Mouse (Mus musculus): ENCODE results near the gene Rasgef1b.
"Not testable (repeated sequence)": the region's sequence is repeated elsewhere in the genome, so short reads cannot be mapped to it uniquely, and the experiment has no call there.

The Rasgef1b gene

DNA sequence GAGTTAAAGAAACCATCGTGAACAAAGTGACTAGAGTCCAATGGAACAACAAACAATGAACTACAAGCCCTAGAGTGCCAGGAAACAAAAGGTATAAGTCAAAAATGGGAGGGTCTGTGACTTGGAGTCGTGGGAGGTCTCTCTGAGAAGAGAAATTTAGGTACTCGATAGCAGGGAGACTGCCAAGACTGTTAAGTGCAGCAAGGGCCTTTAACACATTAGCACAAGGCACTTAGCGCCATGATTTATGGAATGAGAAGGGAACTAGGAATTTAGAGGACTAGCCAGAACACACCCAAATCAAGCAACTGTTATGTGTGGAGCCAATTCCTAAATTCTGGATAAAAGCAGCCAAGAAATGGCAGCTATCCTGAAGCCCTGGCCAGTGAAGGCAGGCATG is 490.7 kb downstream of the Rasgef1b start:
- no peak for DNase-seq

DNA sequence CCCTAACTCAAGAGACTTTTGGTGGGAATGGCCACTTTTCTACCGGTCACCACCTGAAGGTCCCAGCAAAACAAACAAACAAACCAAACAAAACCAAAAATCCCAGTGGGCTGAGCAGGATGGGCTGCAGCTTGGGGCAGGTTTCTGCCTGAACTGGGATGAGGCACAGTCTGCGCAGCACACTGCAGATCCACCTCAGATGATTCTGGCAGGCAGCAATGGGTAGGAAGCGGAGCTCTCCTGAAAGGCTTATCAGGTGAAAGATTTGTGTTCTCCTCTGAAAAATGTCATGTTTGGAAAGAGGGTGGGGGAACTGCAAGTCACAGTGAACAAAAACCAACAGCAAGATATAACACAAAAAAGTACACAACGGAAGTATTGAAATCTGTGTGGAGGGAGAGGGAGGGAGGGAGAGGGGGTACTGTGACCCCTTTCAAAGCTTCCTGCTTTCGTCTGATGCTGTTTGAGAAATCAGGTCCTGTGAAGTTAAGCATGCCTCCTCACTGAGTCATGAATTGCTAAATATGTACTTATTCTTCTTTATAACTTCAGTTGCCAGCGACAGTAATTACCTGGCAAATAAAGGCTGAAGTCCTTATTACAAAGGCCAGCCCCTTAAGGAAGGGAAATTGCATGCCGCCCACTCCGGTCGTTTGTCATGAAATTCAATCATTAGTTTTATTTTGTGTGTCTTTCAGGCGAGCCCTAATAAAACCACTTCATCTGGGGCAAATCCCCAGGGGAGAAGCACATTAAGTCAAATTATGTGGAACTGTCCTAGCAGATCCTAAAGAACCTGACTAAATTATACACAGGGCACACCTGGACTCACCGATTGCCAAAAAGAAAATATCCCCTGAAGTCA is 491.7 kb downstream of the Rasgef1b start:
- no peak for DNase-seq

DNA sequence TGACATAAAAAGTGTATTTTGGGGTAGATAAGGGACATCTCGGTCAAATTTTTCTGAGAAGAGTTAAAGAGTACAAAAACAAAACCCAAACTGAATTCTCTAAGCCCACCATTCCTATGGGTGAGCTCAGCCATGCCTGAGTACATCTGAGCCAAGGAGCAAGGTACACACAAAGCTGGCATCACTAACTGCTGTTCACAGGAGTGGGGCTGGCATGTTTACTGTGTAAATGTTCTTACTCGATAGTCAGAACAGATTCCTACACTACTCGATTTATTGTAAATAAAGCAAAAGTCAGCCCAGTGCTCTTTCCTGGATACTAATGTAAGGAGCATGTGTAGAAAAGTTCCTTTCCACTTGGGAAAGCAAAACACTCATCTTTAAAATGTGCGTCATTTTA is 492.4 kb downstream of the Rasgef1b start:
- DNase-seq = no peak

DNA sequence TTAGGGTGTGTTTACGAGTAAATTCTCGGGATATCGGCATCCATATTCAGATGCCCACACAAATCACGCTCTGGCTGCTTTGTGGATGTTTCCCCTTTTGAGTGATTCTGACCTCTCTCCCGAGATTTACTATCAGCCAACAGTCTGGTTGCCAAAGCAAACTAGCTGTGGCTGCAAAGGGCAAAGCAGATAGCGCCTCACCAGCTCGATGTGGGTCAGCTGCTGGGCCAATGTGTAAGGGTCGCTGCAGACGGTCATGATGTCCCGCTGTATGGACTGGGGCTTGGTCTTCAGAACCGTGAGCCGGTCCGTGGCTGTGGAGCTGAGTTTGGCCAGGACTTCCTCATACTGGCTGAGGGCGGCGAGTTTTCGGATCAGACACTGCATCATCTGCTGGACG is 494.6 kb downstream of the Rasgef1b start:
- no peak for DNase-seq

DNA sequence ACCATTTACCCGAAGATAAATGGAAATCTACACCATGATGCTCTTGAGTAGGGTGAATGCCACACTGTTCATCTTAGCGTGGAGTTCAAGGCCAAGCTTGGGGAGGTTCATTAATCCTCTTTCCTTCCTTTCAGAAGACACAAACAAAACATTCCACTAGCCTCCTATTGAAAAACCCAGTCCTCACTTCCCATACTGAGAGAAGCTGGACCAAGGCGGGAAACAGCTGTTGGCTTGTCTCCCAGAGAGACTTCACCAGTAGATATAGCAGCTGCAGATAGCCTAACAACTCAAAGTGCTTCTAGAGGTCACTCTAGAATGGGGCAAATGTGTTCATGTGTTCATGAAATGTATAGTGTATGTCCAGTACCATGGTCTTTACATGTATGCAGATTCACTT is 495.7 kb downstream of the Rasgef1b start:
- DNase-seq = no peak

DNA sequence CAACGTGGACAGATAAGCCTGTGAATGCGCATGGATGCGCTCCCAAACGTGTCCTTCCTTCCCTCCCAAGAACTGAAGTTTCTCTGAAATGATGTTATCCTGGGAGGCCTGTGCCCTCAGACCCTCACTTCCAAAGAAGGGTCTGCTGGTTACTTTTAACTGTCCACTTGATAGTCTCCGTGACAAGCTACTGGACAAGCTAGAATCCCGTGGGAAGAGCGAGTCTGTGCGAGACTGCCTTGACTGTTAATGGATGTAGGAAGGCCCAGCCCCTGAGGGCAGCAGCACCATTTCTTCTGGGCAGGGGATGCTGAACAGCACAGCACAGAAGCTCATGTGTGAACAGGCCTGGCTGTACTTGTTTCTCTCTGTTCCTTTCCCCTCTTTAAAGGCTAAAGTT is 496.5 kb downstream of the Rasgef1b start:
- DNase-seq = no peak

DNA sequence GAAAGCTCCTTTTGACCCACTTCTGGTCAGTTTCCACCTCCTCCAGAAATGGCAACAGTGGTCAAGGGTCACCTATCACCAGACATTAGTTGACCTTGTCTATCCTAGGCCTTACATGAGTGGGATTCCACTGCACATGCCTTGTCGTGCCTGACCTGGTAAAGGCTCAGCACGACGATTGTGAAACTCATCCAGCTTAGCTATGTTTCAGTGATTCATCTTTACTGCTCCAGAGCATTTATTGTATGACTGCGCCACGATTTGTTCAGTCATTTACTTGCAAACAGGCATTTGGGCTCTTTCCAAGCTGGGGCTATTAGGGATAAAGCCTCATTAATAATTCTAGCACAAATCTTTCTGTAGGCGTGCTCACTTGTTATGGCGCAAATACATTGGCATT is 498.4 kb downstream of the Rasgef1b start:
- DNase-seq = no peak

DNA sequence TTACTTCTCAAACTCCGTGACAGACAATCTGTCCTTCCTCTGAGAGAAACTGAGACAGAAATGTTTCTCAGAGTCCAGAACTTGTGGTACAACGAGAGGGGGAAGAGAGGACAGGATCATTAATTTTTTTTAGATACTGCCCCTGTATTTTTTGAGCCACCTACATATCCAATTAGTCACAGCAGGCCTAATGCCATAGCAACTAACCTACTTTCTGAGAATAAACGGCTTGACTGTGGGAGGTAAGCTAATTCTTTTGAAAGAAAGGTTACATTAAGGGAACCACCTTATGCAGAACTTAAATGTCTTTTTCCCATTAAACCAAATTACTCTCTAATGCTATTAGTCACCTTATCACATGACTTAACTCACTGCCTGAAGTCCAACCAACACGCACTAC is 501.5 kb downstream of the Rasgef1b start:
- no peak for DNase-seq

DNA sequence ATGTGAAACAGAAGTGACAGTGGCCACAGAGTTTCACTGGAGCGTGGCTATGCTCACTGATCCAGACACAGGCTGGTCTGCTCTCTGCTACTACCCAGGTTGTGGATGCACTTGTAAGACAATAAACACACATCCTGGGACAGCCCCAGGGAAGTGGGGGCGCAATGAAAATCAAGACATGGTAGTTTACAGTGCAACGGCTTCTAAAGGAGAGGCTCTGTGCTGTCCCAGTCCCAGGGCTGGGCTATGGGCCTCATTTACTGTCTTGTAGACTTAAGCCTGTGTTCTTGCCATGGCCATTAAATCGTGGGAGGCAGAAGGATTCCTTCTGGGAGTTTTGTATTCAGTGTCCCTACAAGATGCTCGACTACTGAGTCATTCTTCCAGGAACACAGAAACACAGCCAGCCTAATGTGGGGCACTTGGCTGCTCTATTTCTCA is 504.3 kb downstream of the Rasgef1b start:
- no peak for DNase-seq

DNA sequence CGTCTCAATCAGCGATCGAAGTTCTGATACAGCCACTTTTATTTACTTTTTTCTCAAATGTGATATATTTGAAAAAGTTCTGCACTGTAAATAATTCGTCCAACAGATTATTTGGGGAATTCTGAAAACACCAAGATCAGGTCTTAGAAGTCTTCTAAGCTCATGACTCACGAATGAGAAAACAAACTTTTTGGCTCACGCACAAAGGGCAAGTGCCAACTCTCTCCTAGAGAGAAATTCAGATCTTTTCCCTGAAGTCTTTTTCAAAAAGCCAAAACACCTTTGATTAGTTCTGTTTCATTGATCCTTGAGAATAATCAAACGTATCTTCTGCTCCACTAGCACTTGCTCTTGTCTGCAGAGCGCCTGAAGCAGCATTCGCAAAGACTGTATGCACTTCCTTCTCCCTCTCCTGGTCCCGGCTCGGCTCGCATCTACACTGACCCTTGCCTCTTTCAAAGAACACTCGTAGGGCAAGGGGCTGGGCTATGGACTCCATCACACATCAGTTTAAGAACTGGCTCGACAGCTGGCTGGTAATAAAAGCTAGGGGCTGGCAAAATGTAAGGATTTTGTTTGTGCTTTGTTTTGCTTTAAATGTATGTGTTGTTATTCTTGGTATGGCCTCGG is 504.9 kb downstream of the Rasgef1b start:
- DNase-seq = no peak

DNA sequence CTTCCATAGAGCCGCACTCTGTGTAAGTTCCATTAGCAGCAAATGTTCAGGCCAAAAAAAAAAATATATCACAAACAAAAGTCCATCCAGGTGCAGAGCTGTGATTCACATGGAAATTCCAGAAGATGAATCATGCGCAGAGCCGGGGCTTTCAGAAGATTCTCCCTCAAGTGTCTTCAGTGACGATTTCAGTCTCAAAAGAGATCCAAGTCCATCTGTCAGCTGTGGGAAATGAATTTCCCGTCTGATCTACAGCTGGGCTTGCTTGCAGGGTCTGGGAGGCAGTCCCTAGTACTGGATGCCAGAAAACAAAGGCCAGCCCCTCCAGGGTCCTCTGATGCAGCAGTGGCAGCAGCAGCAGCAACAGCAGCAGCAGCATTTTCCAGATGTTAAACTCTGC is 510.5 kb downstream of the Rasgef1b start:
- DNase-seq = no peak

DNA sequence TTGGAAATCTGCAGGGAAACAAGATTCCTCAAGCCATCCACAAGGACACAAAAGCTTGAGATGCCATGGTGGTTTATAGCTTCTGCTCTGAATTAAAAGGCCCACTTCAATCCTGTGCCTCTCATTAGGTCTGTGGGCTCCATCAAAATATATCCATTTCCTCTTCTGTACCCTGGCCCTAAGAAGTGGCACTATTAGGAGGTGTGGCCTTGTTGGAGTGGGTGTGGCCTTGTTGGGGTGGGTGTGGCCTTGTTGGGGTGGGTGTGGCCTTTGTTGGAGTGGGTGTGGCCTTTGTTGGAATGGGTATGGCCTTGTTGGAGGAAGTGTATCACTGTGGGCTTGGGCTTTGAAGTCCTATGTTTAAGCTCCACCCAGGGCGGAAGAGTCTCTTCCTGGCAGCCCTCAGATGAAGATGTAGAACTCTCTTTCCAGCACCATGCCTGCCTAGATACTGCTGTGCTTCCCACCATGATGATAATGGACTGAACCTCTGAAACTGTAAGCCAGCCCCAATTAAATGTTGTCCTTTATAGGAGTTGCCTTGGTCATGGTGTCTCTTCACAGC is 512.2 kb downstream of the Rasgef1b start:
- DNase-seq = not testable (repeated sequence)

DNA sequence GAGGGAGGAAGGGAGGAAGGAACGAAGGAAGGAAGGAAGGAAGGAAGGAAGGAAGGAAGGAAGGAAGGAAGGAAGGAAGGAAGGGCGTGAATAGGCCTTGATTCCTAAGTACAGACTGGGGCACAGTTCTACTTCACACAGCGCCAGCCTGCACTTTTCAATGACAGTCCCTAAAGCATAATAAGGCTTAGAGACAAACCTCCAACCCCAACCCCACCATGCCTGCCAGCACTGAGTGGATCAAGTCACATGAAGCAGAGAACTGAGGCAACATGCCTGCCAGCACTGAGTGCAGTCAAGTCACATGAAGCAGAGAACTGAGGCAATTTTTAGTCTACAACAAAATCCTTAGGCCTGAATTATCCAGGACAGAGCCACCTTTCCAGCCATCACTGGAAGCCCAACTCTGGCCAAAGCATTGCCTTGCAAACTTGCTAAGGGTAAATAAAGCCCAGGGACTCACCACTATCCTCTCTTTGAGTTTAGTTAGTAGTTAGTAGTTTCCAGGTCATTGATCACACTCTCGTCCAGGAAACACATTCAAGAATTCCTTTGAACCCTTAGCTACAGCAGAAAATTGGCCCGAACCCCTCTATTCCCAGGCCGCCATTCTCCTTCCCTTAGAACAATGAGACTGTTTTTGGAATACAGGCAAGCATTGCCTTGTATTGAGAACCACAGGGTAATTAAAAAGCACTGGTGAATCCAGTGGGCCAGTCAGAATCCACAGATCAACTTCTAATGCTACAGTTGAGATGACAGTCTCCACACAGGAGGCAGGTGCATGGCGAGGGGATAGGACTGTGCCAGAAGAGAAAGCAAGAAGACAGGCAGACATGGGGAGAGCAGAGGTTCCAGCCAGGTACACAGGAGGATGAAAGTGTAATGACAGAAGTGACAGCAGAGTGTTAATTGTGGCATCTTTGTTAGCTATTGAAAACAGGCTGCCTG is 513.4 kb downstream of the Rasgef1b start:
- DNase-seq = no peak

DNA sequence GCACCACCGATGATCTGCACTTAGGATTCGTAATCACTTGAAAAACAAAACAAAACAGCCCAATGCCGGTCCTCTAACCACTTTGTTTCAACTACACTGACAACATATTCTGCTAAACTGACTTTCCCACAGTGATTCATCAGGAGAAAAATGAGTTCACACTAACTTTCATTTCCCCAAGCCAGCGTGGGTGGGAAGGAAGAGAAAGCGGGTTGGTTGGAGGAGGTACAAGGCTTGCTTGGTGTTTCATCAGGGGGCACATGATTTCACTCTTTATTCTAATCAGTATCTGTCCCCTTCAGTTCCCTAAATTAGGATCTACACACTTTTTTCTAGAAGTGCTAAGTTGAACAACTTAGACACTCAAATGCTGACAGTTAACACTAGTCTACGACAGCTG is 514.5 kb downstream of the Rasgef1b start:
- no peak for DNase-seq

DNA sequence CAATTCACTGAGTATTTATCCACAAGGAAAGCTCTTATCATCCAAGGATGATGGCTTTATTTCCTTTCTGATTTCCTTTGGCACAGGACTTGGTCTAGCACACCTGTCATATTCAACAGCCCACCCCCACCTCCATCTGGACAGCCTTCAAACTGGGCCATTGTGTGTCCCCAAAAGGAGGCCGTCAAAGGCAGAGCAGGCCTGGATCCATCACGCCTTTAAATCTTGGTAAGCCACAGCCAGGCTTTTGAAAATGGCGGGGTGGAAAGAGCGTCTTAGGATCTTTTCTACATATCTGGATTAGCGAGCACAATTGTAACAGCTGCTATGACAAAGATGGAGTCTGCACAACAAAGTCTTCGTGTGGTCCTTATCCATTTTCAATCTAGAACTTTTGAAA is 515.7 kb downstream of the Rasgef1b start:
- no peak for DNase-seq

DNA sequence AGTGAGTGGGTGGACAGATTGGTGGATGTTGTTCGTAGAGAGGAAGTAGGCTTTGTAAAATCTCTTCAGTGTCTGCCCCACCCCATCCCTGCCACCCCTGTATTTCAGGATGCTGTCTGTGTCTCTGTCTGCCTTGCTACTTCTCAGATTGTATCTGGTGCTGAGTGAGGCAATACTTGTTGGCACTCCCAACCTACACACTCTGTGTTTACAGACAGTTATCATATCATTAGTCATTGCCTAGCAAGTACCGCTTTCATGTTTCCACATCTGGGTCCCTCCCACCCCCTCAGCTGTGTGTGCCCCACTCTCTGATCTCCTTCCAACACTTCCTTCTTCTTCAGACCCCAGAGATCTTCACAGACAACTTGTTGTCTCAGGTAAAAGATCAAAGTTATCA is 525.4 kb downstream of the Rasgef1b start:
- DNase-seq = no peak

DNA sequence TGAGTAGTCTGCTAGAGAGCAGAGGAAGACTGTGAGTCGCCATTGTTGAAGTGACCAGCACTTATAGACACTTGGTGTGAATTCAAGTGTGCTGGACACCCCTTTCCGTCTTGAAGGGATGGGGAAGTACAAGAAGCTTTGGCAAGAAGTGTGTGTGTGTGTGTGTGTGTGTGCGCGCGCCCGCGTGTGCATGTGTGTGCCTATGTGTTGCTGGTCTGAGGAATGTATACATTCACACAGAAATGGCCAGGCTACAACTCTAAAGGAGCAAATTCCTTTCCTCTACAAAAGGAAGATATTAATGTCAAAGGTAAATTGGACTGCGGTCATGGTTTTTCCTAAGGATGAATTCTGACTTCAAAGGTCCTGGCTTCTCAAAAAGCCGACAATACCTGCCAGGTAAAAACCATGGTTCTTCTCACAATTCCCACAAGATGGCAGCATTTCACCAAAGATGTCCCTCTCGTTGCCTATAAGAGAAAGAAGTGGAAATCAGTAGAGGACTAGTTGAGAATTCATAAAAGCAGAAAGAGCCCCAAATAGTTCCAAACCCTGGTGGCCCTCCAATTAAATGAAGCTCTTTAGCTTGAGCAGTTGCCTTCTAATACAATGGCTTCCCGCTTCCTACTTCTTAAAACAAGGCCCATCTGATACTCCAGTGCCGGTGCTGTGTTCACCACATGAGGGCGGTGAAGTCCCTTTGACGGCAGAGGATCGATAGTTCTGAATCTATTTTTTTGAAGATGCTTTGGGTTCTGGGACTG is 526.6 kb downstream of the Rasgef1b start:
- peak; percentile 4 to 6 for DNase-seq

DNA sequence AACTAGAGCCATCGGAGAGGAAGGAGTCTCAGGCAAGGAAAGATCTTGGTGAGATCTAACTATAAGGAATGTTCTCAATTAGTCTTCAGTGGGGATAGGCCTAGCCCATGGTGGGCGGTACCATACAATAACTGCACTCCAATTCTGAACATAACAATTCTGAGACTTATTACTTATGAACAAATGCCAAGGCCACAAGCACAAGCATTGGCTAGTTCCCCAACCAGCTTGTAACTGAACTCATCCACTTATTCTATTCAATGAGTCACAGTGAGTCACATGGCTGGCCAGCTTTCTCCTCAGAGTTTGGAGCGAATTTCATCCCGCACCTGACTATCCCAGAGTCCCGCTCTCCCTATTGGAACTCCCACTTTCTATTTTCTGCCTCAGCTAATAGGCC is 533.4 kb downstream of the Rasgef1b start:
- DNase-seq = no peak

DNA sequence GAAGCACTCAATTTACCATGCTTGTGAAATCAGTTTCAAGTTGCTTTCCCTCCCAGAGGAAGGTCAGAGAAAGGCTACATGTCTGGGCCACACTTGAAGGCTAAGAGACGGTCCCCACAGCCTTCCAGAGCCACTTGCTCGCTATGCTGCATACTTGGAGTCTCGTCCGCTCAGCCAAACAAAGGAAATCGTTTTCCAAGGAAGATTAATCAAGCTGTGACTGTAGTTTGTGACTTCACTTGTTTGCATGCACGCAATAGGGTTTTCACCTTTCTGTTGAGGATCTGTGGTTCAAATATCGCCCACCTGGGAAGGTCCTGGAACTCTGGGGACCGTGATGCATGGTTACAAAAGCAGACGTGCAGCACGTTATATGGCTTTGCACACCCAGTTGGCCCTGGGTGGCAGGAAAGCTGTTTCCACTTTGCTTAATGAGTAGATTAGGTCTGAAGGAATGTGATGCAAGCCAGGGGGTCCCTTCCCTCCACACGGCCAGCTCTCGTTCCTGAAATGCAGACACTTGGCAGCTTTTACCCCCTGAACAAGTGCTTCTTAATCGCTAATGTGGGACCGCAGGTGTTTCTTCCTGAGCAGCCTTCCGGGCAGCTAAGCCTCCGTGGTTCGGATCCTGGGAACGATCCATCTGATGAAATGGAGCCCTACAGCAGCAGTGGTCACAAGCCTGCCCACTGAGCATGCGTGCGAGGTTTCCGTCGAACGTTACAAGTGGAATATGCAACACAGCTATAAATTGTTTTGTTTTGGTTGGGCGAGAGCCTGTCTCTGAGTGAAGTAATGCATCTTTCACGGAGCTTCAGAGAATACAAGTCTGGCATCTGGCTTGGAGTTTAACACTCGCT is 537.7 kb downstream of the Rasgef1b start:
- no peak for DNase-seq

DNA sequence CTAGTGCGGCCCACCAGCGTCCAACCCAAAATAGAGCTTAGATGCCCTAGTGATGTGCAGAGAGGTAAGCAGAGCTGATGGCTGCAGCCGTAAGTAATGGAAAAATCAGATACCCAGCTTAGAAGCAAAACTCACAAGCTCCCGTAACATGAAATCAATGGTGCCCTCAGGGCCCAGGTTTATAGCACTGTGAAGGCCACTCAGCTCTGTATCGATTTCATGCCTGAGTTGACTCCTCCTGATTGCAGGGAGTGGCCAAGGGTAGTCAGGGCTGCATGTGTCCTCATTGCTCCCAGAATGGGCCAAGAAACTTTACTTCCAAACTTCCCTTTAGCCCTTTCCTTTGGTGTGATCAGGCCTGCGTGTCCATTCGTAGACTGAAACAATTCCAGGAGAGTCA is 545.2 kb downstream of the Rasgef1b start:
- no peak for DNase-seq

All from thymus, postnatal 36 days (tissue).